Mouse (Mus musculus): Measurements from ENCODE around the gene Capn15. TPM values are rescaled to one million over a fixed set of nuclear protein-coding genes. Genes with fewer than 3 reads are reported as not detected.

The Capn15 gene
- polyA plus RNA-seq, 1 experiment from 2014 or later = 21.1 TPM

DNA sequence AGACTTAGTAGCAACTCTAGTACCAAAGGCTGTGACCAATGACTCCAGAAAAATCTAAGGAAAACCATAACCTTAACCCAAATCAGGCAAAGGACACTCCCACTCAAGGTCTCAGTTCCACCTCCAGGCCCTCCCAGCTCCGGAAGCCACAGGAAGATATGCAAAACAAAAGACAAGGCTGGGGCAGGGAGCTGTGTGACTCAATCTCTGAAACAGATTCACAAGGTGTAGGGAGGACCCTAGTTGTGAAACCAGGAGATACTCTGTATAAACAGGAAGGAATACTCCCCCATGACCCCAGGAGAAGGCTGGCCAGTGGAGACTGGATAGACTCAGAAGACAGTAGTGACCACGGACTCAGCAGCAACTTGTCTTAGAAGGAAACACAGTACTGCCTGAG is 22.1 kb upstream of the Capn15 start:
- Histone ChIP-seq H3K4me2 (ENCODE audit: low read length) (no peak overlapping the region), H3K27me3 (ENCODE audit: control insufficient read depth, insufficient read depth, low read length) (no peaks in the 10 kb centered on the region), H3K4me1 (ENCODE audit: control insufficient read depth, insufficient read depth, low read length) (no peaks in the 10 kb centered on the region), H3K9me3 (ENCODE audit: control insufficient read depth, low read length) (no peaks in the 10 kb centered on the region), H3K36me3 (ENCODE audit: control insufficient read depth, insufficient read depth, low read length) (peaks cover 75% of the 10 kb centered on the region), H3K9ac (replicated peaks; ENCODE audit: low read length) (no peak overlapping the region), H3K27ac (replicated peaks; ENCODE audit: low read depth, low read length) (no peak overlapping the region), H3K4me3 (replicated peaks; ENCODE audit: low read depth, low read length) (no peak overlapping the region)
- 86% methylated on average over 2 of the region's 2 CpGs for WGBS
- DNase-seq = no peak
- no peak for ATAC-seq (ENCODE audit: low FRiP score, low TSS enrichment)

GRCm38 (mm10) chr17:26005731-26006450 is 20.3 kb upstream of the Capn15 start:
- no peak for ATAC-seq (ENCODE audit: low FRiP score, low TSS enrichment)
- Histone ChIP-seq H3K36me3 (ENCODE audit: control insufficient read depth, insufficient read depth, low read length) (peaks cover 73% of the 10 kb centered on the region), H3K9me3 (ENCODE audit: control insufficient read depth, low read length) (no peaks in the 10 kb centered on the region), H3K27me3 (ENCODE audit: control insufficient read depth, insufficient read depth, low read length) (no peaks in the 10 kb centered on the region), H3K4me2 (ENCODE audit: low read length) (no peak overlapping the region), H3K27ac (replicated peaks; ENCODE audit: low read depth, low read length) (no peak overlapping the region), H3K4me3 (replicated peaks; ENCODE audit: low read depth, low read length) (no peak overlapping the region), H3K9ac (replicated peaks; ENCODE audit: low read length) (no peak overlapping the region), H3K4me1 (ENCODE audit: control insufficient read depth, insufficient read depth, low read length) (no peaks in the 10 kb centered on the region)
- no peak for DNase-seq
- 88% methylated on average over 10 of the region's 10 CpGs for WGBS

DNA sequence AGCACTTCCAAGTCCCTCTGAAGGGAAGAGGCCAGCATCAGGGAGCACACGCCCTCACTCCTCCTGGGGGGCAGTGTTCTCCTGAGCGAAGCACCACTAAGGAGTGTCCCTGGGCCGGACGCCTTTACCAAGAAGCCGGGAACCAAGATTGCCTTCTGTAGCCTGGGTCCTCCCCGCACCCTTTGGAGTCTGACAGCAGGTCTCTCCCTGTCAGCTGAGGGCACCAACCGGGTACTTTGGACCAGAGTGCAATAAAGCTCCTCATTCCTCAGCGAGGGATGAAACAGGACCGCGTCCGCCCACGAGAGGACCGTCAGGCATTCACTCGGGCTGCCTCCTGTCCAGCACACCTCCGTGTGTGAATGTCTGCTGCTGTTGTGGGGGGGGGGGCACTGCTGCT is 19.1 kb upstream of the Capn15 start:
- Histone ChIP-seq H3K36me3 (ENCODE audit: control insufficient read depth, insufficient read depth, low read length) (peaks cover 69% of the 10 kb centered on the region), H3K4me3 (replicated peaks; ENCODE audit: low read depth, low read length) (no peak overlapping the region), H3K4me1 (ENCODE audit: control insufficient read depth, insufficient read depth, low read length) (no peaks in the 10 kb centered on the region), H3K27ac (replicated peaks; ENCODE audit: low read depth, low read length) (no peak overlapping the region), H3K27me3 (ENCODE audit: control insufficient read depth, insufficient read depth, low read length) (no peaks in the 10 kb centered on the region), H3K4me2 (ENCODE audit: low read length) (no peak overlapping the region), H3K9ac (replicated peaks; ENCODE audit: low read length) (no peak overlapping the region), H3K9me3 (ENCODE audit: control insufficient read depth, low read length) (no peaks in the 10 kb centered on the region)
- DNase-seq (no peak), ATAC-seq (ENCODE audit: low FRiP score, low TSS enrichment) (no peak)
- 95% methylated on average over 15 of the region's 15 CpGs for WGBS

DNA sequence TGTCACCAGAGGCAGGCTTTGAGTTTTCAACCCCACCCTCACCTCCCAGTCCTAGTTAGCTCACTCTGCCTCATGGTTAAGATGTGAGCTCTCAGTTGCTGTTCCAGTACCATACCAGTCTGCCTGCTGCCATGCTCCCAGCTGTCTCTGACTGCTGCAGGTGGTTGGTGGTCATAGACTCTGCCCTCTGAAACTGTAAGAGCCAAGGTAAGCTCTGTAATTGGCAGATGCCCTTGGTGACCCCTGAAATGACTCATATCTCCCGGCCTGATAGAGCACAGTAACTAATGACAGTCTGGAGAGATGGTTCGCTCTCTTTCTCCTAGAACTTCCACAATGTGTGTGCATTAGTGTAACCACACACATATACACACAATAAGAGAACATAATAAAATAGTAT is 18.3 kb upstream of the Capn15 start:
- Histone ChIP-seq H3K27me3 (ENCODE audit: control insufficient read depth, insufficient read depth, low read length) (no peaks in the 10 kb centered on the region), H3K9ac (replicated peaks; ENCODE audit: low read length) (no peak overlapping the region), H3K4me3 (replicated peaks; ENCODE audit: low read depth, low read length) (no peak overlapping the region), H3K36me3 (ENCODE audit: control insufficient read depth, insufficient read depth, low read length) (peaks cover 67% of the 10 kb centered on the region), H3K9me3 (ENCODE audit: control insufficient read depth, low read length) (no peaks in the 10 kb centered on the region), H3K27ac (replicated peaks; ENCODE audit: low read depth, low read length) (no peak overlapping the region), H3K4me2 (ENCODE audit: low read length) (no peak overlapping the region), H3K4me1 (ENCODE audit: control insufficient read depth, insufficient read depth, low read length) (no peaks in the 10 kb centered on the region)
- ATAC-seq (ENCODE audit: low FRiP score, low TSS enrichment) (no peak), DNase-seq (no peak)
- WGBS = 95% methylated on average over 2 of the region's 2 CpGs

GRCm38 (mm10) chr17:25998425-25998824 is 12.8 kb upstream of the Capn15 start:
- no peaks in the 10 kb centered on the region for H3K4me1 ChIP-seq (ENCODE audit: control insufficient read depth, insufficient read depth, low read length)
- DNase-seq = no peak
- H3K9ac ChIP-seq (replicated peaks; ENCODE audit: low read length) = no peak overlapping the region
- H3K36me3 ChIP-seq (ENCODE audit: control insufficient read depth, insufficient read depth, low read length) = peaks cover 70% of the 10 kb centered on the region
- WGBS = 85% methylated on average over 11 of the region's 11 CpGs
- no peak overlapping the region for H3K4me3 ChIP-seq (replicated peaks; ENCODE audit: low read depth, low read length)
- no peaks in the 10 kb centered on the region for H3K9me3 ChIP-seq (ENCODE audit: control insufficient read depth, low read length)
- no peak for ATAC-seq (ENCODE audit: low FRiP score, low TSS enrichment)
- H3K27ac ChIP-seq (replicated peaks; ENCODE audit: low read depth, low read length) = no peak overlapping the region
- H3K27me3 ChIP-seq (ENCODE audit: control insufficient read depth, insufficient read depth, low read length) = no peaks in the 10 kb centered on the region
- no peak overlapping the region for H3K4me2 ChIP-seq (ENCODE audit: low read length)

DNA sequence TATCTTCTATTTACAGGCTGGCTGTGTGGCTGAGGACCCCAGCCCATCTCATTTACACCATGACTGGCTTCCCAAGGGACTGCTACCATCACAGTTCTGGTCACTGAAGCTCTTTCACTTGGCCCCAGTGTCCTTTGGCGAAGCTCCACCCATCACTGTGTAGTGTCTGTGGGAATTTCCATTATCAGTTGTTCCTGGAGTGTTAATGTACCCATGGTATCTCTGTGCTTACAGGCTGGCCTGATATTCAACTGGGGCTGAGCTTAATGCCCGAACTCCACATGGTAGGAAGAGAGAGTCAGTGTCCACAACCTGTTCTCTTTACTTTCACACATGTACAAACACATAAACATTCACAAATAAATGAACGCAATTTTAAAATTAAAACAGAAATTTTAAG is 7.9 kb upstream of the Capn15 start:
- no peaks in the 10 kb centered on the region for H3K9me3 ChIP-seq (ENCODE audit: control insufficient read depth, low read length)
- no peak for DNase-seq
- no peak overlapping the region for H3K9ac ChIP-seq (replicated peaks; ENCODE audit: low read length)
- no peak for ATAC-seq (ENCODE audit: low FRiP score, low TSS enrichment)
- no peak overlapping the region for H3K27ac ChIP-seq (replicated peaks; ENCODE audit: low read depth, low read length)
- 96% methylated on average over 3 of the region's 3 CpGs for WGBS
- H3K4me3 ChIP-seq (replicated peaks; ENCODE audit: low read depth, low read length) = no peak overlapping the region
- H3K36me3 ChIP-seq (ENCODE audit: control insufficient read depth, insufficient read depth, low read length) = peaks cover 88% of the 10 kb centered on the region
- no peaks in the 10 kb centered on the region for H3K27me3 ChIP-seq (ENCODE audit: control insufficient read depth, insufficient read depth, low read length)
- no peaks in the 10 kb centered on the region for H3K4me1 ChIP-seq (ENCODE audit: control insufficient read depth, insufficient read depth, low read length)
- no peak overlapping the region for H3K4me2 ChIP-seq (ENCODE audit: low read length)

DNA sequence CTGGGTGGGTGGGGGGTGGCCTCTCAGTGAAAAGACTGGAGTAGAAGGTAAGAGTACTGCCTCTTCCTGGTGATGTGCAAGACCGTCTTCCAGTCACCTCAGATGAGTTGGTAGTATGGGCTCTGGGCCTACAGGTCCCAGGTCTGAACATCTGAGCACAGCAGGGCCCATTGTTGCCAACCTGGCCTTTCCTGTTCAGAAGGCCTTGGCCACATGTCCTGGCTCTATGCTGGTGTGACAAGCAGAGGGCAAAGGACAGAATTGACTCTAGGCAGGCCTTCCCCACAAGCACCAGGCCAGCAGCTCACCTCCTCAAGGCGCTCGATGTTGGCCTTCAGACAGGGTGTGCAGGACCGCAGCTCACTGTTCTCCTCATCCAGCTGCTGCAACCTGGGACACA is 6.7 kb upstream of the Capn15 start:
- no peaks in the 10 kb centered on the region for H3K9me3 ChIP-seq (ENCODE audit: control insufficient read depth, low read length)
- no peak overlapping the region for H3K4me3 ChIP-seq (replicated peaks; ENCODE audit: low read depth, low read length)
- DNase-seq (no peak), ATAC-seq (ENCODE audit: low FRiP score, low TSS enrichment) (no peak)
- peaks cover 80% of the 10 kb centered on the region for H3K36me3 ChIP-seq (ENCODE audit: control insufficient read depth, insufficient read depth, low read length)
- no peak overlapping the region for H3K9ac ChIP-seq (replicated peaks; ENCODE audit: low read length)
- no peak overlapping the region for H3K4me2 ChIP-seq (ENCODE audit: low read length)
- 99% methylated on average over 4 of the region's 4 CpGs for WGBS
- H3K27ac ChIP-seq (replicated peaks; ENCODE audit: low read depth, low read length) = no peak overlapping the region
- H3K27me3 ChIP-seq (ENCODE audit: control insufficient read depth, insufficient read depth, low read length) = no peaks in the 10 kb centered on the region
- no peaks in the 10 kb centered on the region for H3K4me1 ChIP-seq (ENCODE audit: control insufficient read depth, insufficient read depth, low read length)

DNA sequence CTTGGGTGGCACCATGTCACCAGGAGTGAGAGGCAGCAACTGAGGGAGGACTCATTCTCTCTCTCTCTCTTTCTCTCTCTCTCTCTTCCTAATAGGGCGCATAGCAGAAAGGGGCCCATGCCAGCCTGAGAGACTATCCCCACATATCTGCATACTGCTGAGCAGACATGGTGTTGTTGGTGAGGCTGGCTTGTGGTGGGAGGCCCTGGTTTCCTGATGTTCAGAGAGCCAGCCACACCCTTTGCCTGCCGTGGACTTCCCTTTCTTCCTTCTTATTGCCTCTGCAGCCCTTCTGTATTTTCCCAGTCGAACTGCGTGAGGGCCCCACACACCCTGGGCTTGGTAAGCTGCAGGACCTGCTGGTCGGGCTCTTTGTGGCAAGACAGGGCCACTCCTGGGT is 4.7 kb upstream of the Capn15 start:
- H3K9me3 ChIP-seq (ENCODE audit: control insufficient read depth, low read length) = no peaks in the 10 kb centered on the region
- DNase-seq (no peak), ATAC-seq (ENCODE audit: low FRiP score, low TSS enrichment) (no peak)
- H3K27me3 ChIP-seq (ENCODE audit: control insufficient read depth, insufficient read depth, low read length) = no peaks in the 10 kb centered on the region
- H3K27ac ChIP-seq (replicated peaks; ENCODE audit: low read depth, low read length) = no peak overlapping the region
- H3K4me2 ChIP-seq (ENCODE audit: low read length) = no peak overlapping the region
- H3K4me3 ChIP-seq (replicated peaks; ENCODE audit: low read depth, low read length) = no peak overlapping the region
- 95% methylated on average over 5 of the region's 5 CpGs for WGBS
- no peak overlapping the region for H3K9ac ChIP-seq (replicated peaks; ENCODE audit: low read length)
- peaks cover 68% of the 10 kb centered on the region for H3K36me3 ChIP-seq (ENCODE audit: control insufficient read depth, insufficient read depth, low read length)
- H3K4me1 ChIP-seq (ENCODE audit: control insufficient read depth, insufficient read depth, low read length) = no peaks in the 10 kb centered on the region

- Histone ChIP-seq H3K27me3 (ENCODE audit: control insufficient read depth, insufficient read depth, low read length) (no peaks in the 10 kb centered on the region), H3K27ac (replicated peaks; ENCODE audit: low read depth, low read length) (peak overlapping the region; percentile 91), H3K4me2 (ENCODE audit: low read length) (peak overlapping the region; percentile 84), H3K9me3 (ENCODE audit: control insufficient read depth, low read length) (no peaks in the 10 kb centered on the region), H3K4me3 (replicated peaks; ENCODE audit: low read depth, low read length) (peak overlapping the region; percentile 87), H3K9ac (replicated peaks; ENCODE audit: low read length) (peak overlapping the region; percentile 92), H3K36me3 (ENCODE audit: control insufficient read depth, insufficient read depth, low read length) (peaks cover 13% of the 10 kb centered on the region), H3K4me1 (ENCODE audit: control insufficient read depth, insufficient read depth, low read length) (peaks cover 15% of the 10 kb centered on the region)
- ATAC-seq (ENCODE audit: low FRiP score, low TSS enrichment) (no peak), DNase-seq (peak; percentile 18)
- 13% methylated on average over 17 of the region's 17 CpGs for WGBS
These were observed 865 bp downstream of the Capn15 start for GRCm38 (mm10) chr17:25984556-25985305.
